In the genomic region with DNA sequence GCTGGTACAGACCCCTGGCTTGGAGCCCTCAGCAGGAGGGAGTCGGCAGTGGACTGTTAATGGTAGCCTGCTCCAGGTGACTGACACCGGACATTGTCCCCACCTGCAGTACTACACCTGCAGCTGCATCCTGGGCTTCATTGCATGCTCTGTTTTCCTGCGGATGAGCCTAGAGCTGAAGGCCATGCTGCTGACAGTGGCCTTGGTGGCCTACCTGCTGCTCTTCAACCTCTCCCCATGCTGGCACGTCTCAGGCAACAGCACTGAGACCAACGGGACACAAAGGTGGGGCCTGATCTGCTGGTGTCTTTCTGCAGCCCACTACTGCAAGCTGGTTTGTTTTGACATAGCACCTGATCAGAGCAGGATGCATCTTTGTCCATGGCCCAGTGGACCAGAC, we compare ENCODE assay signal across 25 mouse cellular contexts.
"Had no signal": no experiment of that assay in that cellular context is flagged by ENCODE, and none has a peak within 500 bp of the region (broad histone marks: within the 10 kb centered on the region; RNA-seq: fewer than 3 reads in every experiment).

No protein-coding gene starts in this region.

- H3K9ac ChIP-seq: heart, embryonic 13.5 days; heart, embryonic 15.5 days; hindbrain, embryonic 12.5 days; hindbrain, embryonic 14.5 days; intestine, embryonic 15.5 days; kidney, embryonic 15.5 days; limb, embryonic 13.5 days; limb, embryonic 15.5 days had no signal

- DNase-seq: gastrocnemius, postnatal 10 days; gastrocnemius, postnatal 25 days; heart, adult 2 months; heart, postnatal 4 days; kidney, adult 2 months; kidney, adult 9 months; kidney, postnatal 14 days; kidney, postnatal 36 days; layer of hippocampus, adult 9-11 months; layer of hippocampus, postnatal 36 days; left cerebral cortex, postnatal 4 days had no signal

- ATAC-seq: forebrain, embryonic 16.5 days; inflammation-experienced regulatory T-cells, adult 6 months; intestine, embryonic 15.5 days; intestine, postnatal 0 days had no signal

- H3K9me3 ChIP-seq: heart, embryonic 13.5 days; heart, embryonic 15.5 days; hindbrain, embryonic 10.5 days; hindbrain, embryonic 12.5 days; intestine, embryonic 15.5 days; kidney, embryonic 15.5 days; limb, embryonic 13.5 days; limb, embryonic 15.5 days had no signal

- H3K27ac ChIP-seq: heart, adult 2 months; heart, embryonic 13.5 days; heart, embryonic 15.5 days; hindbrain, embryonic 10.5 days; hindbrain, embryonic 12.5 days; hindbrain, embryonic 14.5 days; intestine, embryonic 15.5 days; kidney, embryonic 15.5 days; kidney, postnatal 0 days; limb, embryonic 13.5 days; limb, embryonic 15.5 days had no signal

- H3K4me1 ChIP-seq: heart, embryonic 15.5 days; hindbrain, embryonic 10.5 days; hindbrain, embryonic 12.5 days; intestine, embryonic 15.5 days; kidney, embryonic 15.5 days; limb, embryonic 13.5 days; limb, embryonic 15.5 days had no signal

- H3K4me2 ChIP-seq: heart, embryonic 11.5 days; heart, embryonic 13.5 days; heart, embryonic 15.5 days; hindbrain, embryonic 12.5 days; hindbrain, embryonic 14.5 days; intestine, embryonic 15.5 days; kidney, embryonic 15.5 days; limb, embryonic 13.5 days; limb, embryonic 15.5 days had no signal

- H3K4me3 ChIP-seq: heart, adult 2 months; heart, embryonic 13.5 days; heart, embryonic 15.5 days; hindbrain, embryonic 10.5 days; hindbrain, embryonic 12.5 days; intestine, embryonic 15.5 days; kidney, embryonic 15.5 days; limb, embryonic 13.5 days; limb, embryonic 15.5 days had no signal

- H3K27me3 ChIP-seq: heart, embryonic 13.5 days; heart, embryonic 15.5 days; hindbrain, embryonic 12.5 days; intestine, embryonic 15.5 days; kidney, embryonic 15.5 days; limb, embryonic 13.5 days; limb, embryonic 15.5 days had no signal
